Mouse (Mus musculus): ENCODE data around the gene Lamb1.

- no peak for TF ChIP-seq CTCF (conservative IDR thresholded peaks at IDR 0.05; ENCODE audit: low read length)
- TF ChIP-seq POU5F1 (IDR thresholded peaks at IDR 0.05; ENCODE audit: borderline replicate concordance, low read length), result no peak
- no peak for TF ChIP-seq NANOG (IDR thresholded peaks at IDR 0.05; ENCODE audit: borderline replicate concordance, low read length)
Observed at GRCm38 (mm10) chr12:31333261-31333660, 68.2 kb downstream of the Lamb1 start.

Measured in E14TG2a.4 (cell line).